Mouse (Mus musculus) activated CD4-positive, CD25-positive, alpha-beta regulatory T cell, adult 9 weeks (primary cell): Measurements from ENCODE around the gene Dnajb4. TPM values are rescaled to one million over a fixed set of nuclear protein-coding genes. Genes with fewer than 3 reads are reported as not detected.

Experiments used
- polyA plus RNA-seq: library from polyadenylated mRNA; unstranded; fragments of 100-300 nt; shearing (Covaris generic); gene quantifications from one replicate; pipeline ENCODE4 v1.2.1, GENCODE M21; 2017

Gene Dnajb4
- 13.0 TPM for polyA plus RNA-seq

DNA sequence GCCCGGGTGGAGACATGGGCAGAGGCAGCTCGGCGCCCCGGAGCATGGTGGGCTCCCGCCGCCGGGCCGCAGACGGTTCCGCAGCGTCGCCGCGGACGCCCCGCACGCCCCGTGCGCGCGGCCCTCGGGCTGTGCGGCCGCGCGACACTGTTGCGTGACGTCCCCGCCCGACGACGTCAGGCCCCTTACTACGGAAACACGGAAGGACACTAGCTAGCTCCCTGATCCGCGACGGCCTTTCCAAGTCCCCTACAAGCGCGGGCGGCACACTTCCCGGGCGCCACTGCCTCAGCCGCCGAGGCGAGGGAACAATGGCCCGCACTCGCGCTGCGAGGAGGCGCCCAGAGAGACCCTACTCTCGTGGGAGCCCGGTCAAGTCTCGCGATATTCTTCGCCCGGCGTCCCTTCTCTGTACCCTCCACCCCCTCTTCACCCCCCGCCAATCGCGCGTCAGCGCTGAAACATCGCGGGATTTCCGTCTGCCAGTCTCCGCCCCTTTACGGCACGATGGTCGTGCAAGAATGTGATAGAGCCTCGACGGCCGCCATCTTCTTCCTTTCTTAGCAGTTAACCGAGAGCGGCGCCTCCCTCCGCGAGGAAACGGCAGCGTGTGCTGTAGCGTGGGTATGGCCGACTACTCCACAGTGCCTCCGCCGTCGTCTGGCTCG is at the start of gene Dnajb4, which contains the start of gene Fubp1:
Dnajb4 (minus strand) TSS at position 336 of the 668 bp plus-strand sequence.
Fubp1 (plus strand) TSS at position 456 of the 668 bp plus-strand sequence.

DNA sequence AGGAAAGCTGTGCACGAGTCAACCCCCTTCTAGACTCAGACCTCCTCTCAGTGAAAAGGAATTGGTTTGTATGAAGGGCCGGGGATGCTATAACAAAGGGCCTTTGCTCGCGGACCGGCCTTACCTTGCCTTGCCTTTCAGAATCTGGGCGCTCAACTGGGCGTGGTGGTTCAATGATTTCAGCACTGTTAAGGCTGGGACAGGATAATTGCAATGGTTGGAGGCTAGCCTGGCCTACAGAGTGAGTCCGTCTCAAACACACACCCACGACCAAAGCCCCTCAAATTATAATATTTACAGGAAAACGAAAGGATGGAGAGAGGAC is 44.0 kb downstream of the Dnajb4 start, which contains the start of gene Gipc2:
Gipc2 (minus strand) TSS at position 132 of the 325 bp plus-strand sequence.

Other genes starting within 250 kb of the Dnajb4 start
- gene Gipc2, start 44.1 kb downstream of the Dnajb4 start, polyA plus RNA-seq: not detected
- gene Fubp1, start 120 bp upstream of the Dnajb4 start, polyA plus RNA-seq: 241 TPM
- gene Nexn, start 56.0 kb upstream of the Dnajb4 start, polyA plus RNA-seq: 0.18 TPM
- gene Miga1, start 130.1 kb upstream of the Dnajb4 start, polyA plus RNA-seq: 17.3 TPM
- 55.4 TPM for gene Usp33, start 136.2 kb upstream of the Dnajb4 start, polyA plus RNA-seq
- 32.4 TPM for gene Zzz3, start 185.2 kb upstream of the Dnajb4 start, polyA plus RNA-seq